Mouse (Mus musculus) erythroblast, embryonic 14.5 days (primary cell): ENCODE measurements around the gene Col24a1.

Experiments used
- GATA1 ChIP-seq: IDR thresholded peaks from 2 replicates; pipeline ENCODE4 v1.6.1; 2012; ENCODE audit warnings: low read length, inconsistent platforms, mixed read lengths
- TAL1 ChIP-seq: IDR thresholded peaks from 3 replicates; pipeline ENCODE4 v1.6.1; 2012; ENCODE audit warnings: low read length, inconsistent platforms, mixed read lengths

GRCm38 (mm10) chr3:145263131-145263530 is 29.1 kb upstream of the Col24a1 start:
- no peak for TF ChIP-seq GATA1
- TF ChIP-seq TAL1 = no peak
